31 mouse cellular contexts compared by ENCODE assay signal in the genomic region with DNA sequence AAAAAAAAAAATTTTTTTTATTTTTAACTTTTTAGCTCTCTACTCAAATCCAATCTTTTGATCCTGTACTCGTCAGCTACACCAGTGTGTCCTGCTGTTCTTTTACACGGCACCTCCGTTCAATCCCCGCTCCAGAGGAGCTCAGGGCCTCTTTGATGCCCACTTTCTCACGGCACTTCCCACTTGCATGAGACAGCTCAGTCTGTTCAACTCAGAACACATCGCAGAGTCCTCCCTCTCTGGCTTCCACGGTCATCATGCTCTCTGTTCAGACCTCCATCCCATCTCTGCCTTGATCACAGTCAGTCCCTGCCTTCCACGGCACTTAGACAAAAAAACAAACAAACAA.
DNase-seq lines count a peak whose midpoint lies in the region; ATAC-seq and TF ChIP-seq lines count a peak whose summit lies in the region.
"Had no signal": no experiment of that assay in that cellular context is flagged by ENCODE, and none has a peak within 500 bp of the region (broad histone marks: within the 10 kb centered on the region; RNA-seq: fewer than 3 reads in every experiment).

No protein-coding gene starts in this region.

- H3K9me3 ChIP-seq in forebrain, embryonic 14.5 days (replicated peaks; ENCODE audit: control insufficient read depth, low read length), result no peaks in the 10 kb centered on the region
- H3K9me3 ChIP-seq in forebrain, embryonic 16.5 days (ENCODE audit: control insufficient read depth, low read length), result no peaks in the 10 kb centered on the region
- H3K9me3 ChIP-seq in lung, embryonic 14.5 days (ENCODE audit: low read depth, low read length), result no peaks in the 10 kb centered on the region
- H3K9me3 ChIP-seq in midbrain, embryonic 16.5 days (replicated peaks; ENCODE audit: control insufficient read depth, low read length, poor library complexity, severe bottlenecking), result no peaks in the 10 kb centered on the region
- no peaks in the 10 kb centered on the region for H3K9me3 ChIP-seq in midbrain, embryonic 14.5 days (ENCODE audit: control insufficient read depth, low read length)
- H3K9me3 ChIP-seq in hindbrain, embryonic 13.5 days, result no peaks in the 10 kb centered on the region
- H3K9me3 ChIP-seq: embryonic facial prominence, embryonic 10.5 days; embryonic facial prominence, embryonic 13.5 days; forebrain, embryonic 15.5 days; G1E; heart, embryonic 10.5 days; heart, embryonic 13.5 days; hindbrain, embryonic 12.5 days; intestine, embryonic 15.5 days had no signal

- no peak overlapping the region for H3K9ac ChIP-seq in forebrain, embryonic 14.5 days (ENCODE audit: low read length)
- H3K9ac ChIP-seq in forebrain, embryonic 16.5 days (replicated peaks; ENCODE audit: low read depth, low read length), result no peak overlapping the region
- H3K9ac ChIP-seq in lung, embryonic 14.5 days, result no peak overlapping the region
- H3K9ac ChIP-seq in midbrain, embryonic 16.5 days (ENCODE audit: low read depth, low read length), result no peak overlapping the region
- no peak overlapping the region for H3K9ac ChIP-seq in midbrain, embryonic 14.5 days (replicated peaks; ENCODE audit: low read length)
- no peak overlapping the region for H3K9ac ChIP-seq in hindbrain, embryonic 13.5 days
- H3K9ac ChIP-seq: embryonic facial prominence, embryonic 13.5 days; forebrain, embryonic 15.5 days; heart, embryonic 13.5 days; hindbrain, embryonic 12.5 days; intestine, embryonic 15.5 days had no signal

- 72% methylated on average over 8 of the region's 8 CpGs for WGBS in forebrain, embryonic 14.5 days
- WGBS in forebrain, embryonic 16.5 days, result 66% methylated on average over 8 of the region's 8 CpGs
- WGBS in lung, embryonic 14.5 days, result 29% methylated on average over 8 of the region's 8 CpGs
- WGBS in midbrain, embryonic 16.5 days, result 41% methylated on average over 8 of the region's 8 CpGs
- WGBS in midbrain, embryonic 14.5 days, result 63% methylated on average over 8 of the region's 8 CpGs
- 78% methylated on average over 8 of the region's 8 CpGs for WGBS in hindbrain, embryonic 13.5 days

- no peaks in the 10 kb centered on the region for H3K27me3 ChIP-seq in forebrain, embryonic 14.5 days (replicated peaks; ENCODE audit: control insufficient read depth, insufficient read depth, low read length)
- H3K27me3 ChIP-seq in forebrain, embryonic 16.5 days (replicated peaks; ENCODE audit: control insufficient read depth, insufficient read depth, low read length), result no peaks in the 10 kb centered on the region
- no peaks in the 10 kb centered on the region for H3K27me3 ChIP-seq in lung, embryonic 14.5 days (ENCODE audit: insufficient read depth, low read length)
- no peaks in the 10 kb centered on the region for H3K27me3 ChIP-seq in midbrain, embryonic 16.5 days (ENCODE audit: control insufficient read depth, insufficient read depth, low read depth, low read length)
- no peaks in the 10 kb centered on the region for H3K27me3 ChIP-seq in midbrain, embryonic 14.5 days (ENCODE audit: control insufficient read depth, insufficient read depth, low read length)
- no peaks in the 10 kb centered on the region for H3K27me3 ChIP-seq in hindbrain, embryonic 13.5 days
- H3K27me3 ChIP-seq: CH12.LX; embryonic facial prominence, embryonic 13.5 days; forebrain, embryonic 15.5 days; heart, embryonic 13.5 days; hindbrain, embryonic 12.5 days; intestine, embryonic 15.5 days; Patski had no signal

- no peak overlapping the region for H3K27ac ChIP-seq in forebrain, embryonic 14.5 days (ENCODE audit: low read depth, low read length)
- no peak overlapping the region for H3K27ac ChIP-seq in forebrain, embryonic 16.5 days (ENCODE audit: low read length)
- no peak overlapping the region for H3K27ac ChIP-seq in lung, embryonic 14.5 days (ENCODE audit: low read depth)
- no peak overlapping the region for H3K27ac ChIP-seq in midbrain, embryonic 16.5 days (ENCODE audit: low read length)
- H3K27ac ChIP-seq in midbrain, embryonic 14.5 days (replicated peaks; ENCODE audit: low read depth, low read length), result no peak overlapping the region
- H3K27ac ChIP-seq in hindbrain, embryonic 13.5 days, result no peak overlapping the region
- H3K27ac ChIP-seq: embryonic facial prominence, embryonic 10.5 days; embryonic facial prominence, embryonic 13.5 days; forebrain, embryonic 15.5 days; heart, adult 2 months; heart, embryonic 10.5 days; heart, embryonic 13.5 days; hindbrain, embryonic 12.5 days; intestine, embryonic 15.5 days had no signal

- TF ChIP-seq CTCF in lung, embryonic 14.5 days (IDR thresholded peaks at IDR 0.05; ENCODE audit: low read depth), result no peak
- no peak for TF ChIP-seq CTCF in brain, embryonic 14.5 days (IDR thresholded peaks at IDR 0.05; ENCODE audit: borderline replicate concordance, extremely low read depth, insufficient read depth, insufficient read length)

- no peak overlapping the region for H3K4me3 ChIP-seq in forebrain, embryonic 14.5 days (ENCODE audit: low read depth, low read length)
- H3K4me3 ChIP-seq in forebrain, embryonic 16.5 days (replicated peaks; ENCODE audit: low read length), result no peak overlapping the region
- H3K4me3 ChIP-seq in lung, embryonic 14.5 days (ENCODE audit: low read depth, low read length), result no peak overlapping the region
- H3K4me3 ChIP-seq in midbrain, embryonic 16.5 days (ENCODE audit: low read depth, low read length), result no peak overlapping the region
- no peak overlapping the region for H3K4me3 ChIP-seq in midbrain, embryonic 14.5 days (replicated peaks; ENCODE audit: low read depth, low read length)
- no peak overlapping the region for H3K4me3 ChIP-seq in hindbrain, embryonic 13.5 days
- H3K4me3 ChIP-seq: embryonic facial prominence, embryonic 10.5 days; embryonic facial prominence, embryonic 13.5 days; erythroblast, embryonic 14.5 days; forebrain, embryonic 15.5 days; heart, adult 2 months; heart, embryonic 10.5 days; heart, embryonic 13.5 days; hindbrain, embryonic 12.5 days; intestine, embryonic 15.5 days had no signal

- peak; percentile 11 for DNase-seq in forebrain, embryonic 14.5 days (ENCODE audit: low spot score)
- peak; percentile 24 for DNase-seq in lung, embryonic 14.5 days
- no peak for DNase-seq in lung, postnatal 36 days
- no peak for DNase-seq in midbrain, embryonic 14.5 days
- DNase-seq in brain, embryonic 14.5 days (ENCODE audit: low read depth), result peak; percentile 47
- DNase-seq: adrenal gland, postnatal 10 days; adrenal gland, postnatal 36 days; B cell, adult 2 months; cerebellum, adult 11-12 months; cerebellum, adult 8-10 months; cerebellum, postnatal 10 days; cerebellum, postnatal 36 days; embryo, embryonic 11 days; gastrocnemius, postnatal 25 days; heart, adult 2 months; heart, postnatal 14 days had no signal

- TF ChIP-seq POLR2A in brain, embryonic 14.5 days (IDR thresholded peaks at IDR 0.05; ENCODE audit: borderline replicate concordance, extremely low read depth, insufficient read depth, insufficient read length, poor library complexity, severe bottlenecking), result no peak

- H3K4me1 ChIP-seq in forebrain, embryonic 14.5 days (ENCODE audit: control insufficient read depth, insufficient read depth, low read length), result no peaks in the 10 kb centered on the region
- no peaks in the 10 kb centered on the region for H3K4me1 ChIP-seq in forebrain, embryonic 16.5 days (replicated peaks; ENCODE audit: control insufficient read depth, insufficient read depth, low read length)
- no peaks in the 10 kb centered on the region for H3K4me1 ChIP-seq in lung, embryonic 14.5 days (ENCODE audit: insufficient read depth)
- no peaks in the 10 kb centered on the region for H3K4me1 ChIP-seq in midbrain, embryonic 16.5 days (ENCODE audit: control insufficient read depth, insufficient read depth, low read length)
- no peaks in the 10 kb centered on the region for H3K4me1 ChIP-seq in midbrain, embryonic 14.5 days (ENCODE audit: control insufficient read depth, insufficient read depth, low read length)
- no peaks in the 10 kb centered on the region for H3K4me1 ChIP-seq in hindbrain, embryonic 13.5 days (replicated peaks)
- H3K4me1 ChIP-seq: embryonic facial prominence, embryonic 13.5 days; forebrain, embryonic 15.5 days; heart, embryonic 10.5 days; hindbrain, embryonic 12.5 days; intestine, embryonic 15.5 days had no signal

- no peak overlapping the region for H3K4me2 ChIP-seq in forebrain, embryonic 14.5 days (ENCODE audit: low read length)
- H3K4me2 ChIP-seq in forebrain, embryonic 16.5 days (ENCODE audit: low read length), result no peak overlapping the region
- no peak overlapping the region for H3K4me2 ChIP-seq in lung, embryonic 14.5 days
- H3K4me2 ChIP-seq in midbrain, embryonic 16.5 days (ENCODE audit: low read length), result no peak overlapping the region
- H3K4me2 ChIP-seq in midbrain, embryonic 14.5 days (ENCODE audit: low read length), result no peak overlapping the region
- H3K4me2 ChIP-seq in hindbrain, embryonic 13.5 days, result no peak overlapping the region
- H3K4me2 ChIP-seq: embryonic facial prominence, embryonic 13.5 days; forebrain, embryonic 15.5 days; heart, embryonic 13.5 days; hindbrain, embryonic 12.5 days; intestine, embryonic 15.5 days had no signal

- ATAC-seq in forebrain, embryonic 14.5 days, result no peak
- no peak for ATAC-seq in forebrain, embryonic 16.5 days
- no peak for ATAC-seq in lung, embryonic 14.5 days (ENCODE audit: insufficient read depth)
- peak; percentile 71 for ATAC-seq in midbrain, embryonic 16.5 days
- ATAC-seq in midbrain, embryonic 14.5 days (ENCODE audit: low FRiP score, low TSS enrichment), result no peak
- no peak for ATAC-seq in hindbrain, embryonic 13.5 days (ENCODE audit: low FRiP score)
- ATAC-seq: forebrain, embryonic 15.5 days; hindbrain, embryonic 16.5 days; intestine, embryonic 15.5 days; Patski had no signal

- H3K36me3 ChIP-seq in forebrain, embryonic 14.5 days (ENCODE audit: control insufficient read depth, insufficient read depth, low read length), result no peaks in the 10 kb centered on the region
- no peaks in the 10 kb centered on the region for H3K36me3 ChIP-seq in forebrain, embryonic 16.5 days (ENCODE audit: control insufficient read depth, insufficient read depth)
- no peaks in the 10 kb centered on the region for H3K36me3 ChIP-seq in lung, embryonic 14.5 days (ENCODE audit: insufficient read depth)
- H3K36me3 ChIP-seq in midbrain, embryonic 16.5 days (ENCODE audit: control insufficient read depth, insufficient read depth, low read length), result no peaks in the 10 kb centered on the region
- no peaks in the 10 kb centered on the region for H3K36me3 ChIP-seq in midbrain, embryonic 14.5 days (ENCODE audit: control insufficient read depth, insufficient read depth, low read length)
- peaks cover 15% of the 10 kb centered on the region for H3K36me3 ChIP-seq in hindbrain, embryonic 13.5 days
- H3K36me3 ChIP-seq: embryonic facial prominence, embryonic 10.5 days; embryonic facial prominence, embryonic 13.5 days; forebrain, embryonic 15.5 days; G1E; heart, embryonic 10.5 days; heart, embryonic 13.5 days; hindbrain, embryonic 12.5 days; intestine, embryonic 15.5 days had no signal

Comparison
In these comparisons a context has a peak if more than half of its experiments do, and no peak if none do; other contexts are left out.
1. DNase-seq: peak in forebrain, embryonic 14.5 days (single experiment), lung, embryonic 14.5 days (single experiment) and brain, embryonic 14.5 days (single experiment); none in lung, postnatal 36 days (single experiment) and midbrain, embryonic 14.5 days (single experiment).